ENCODE assay signal across 12 mouse cellular contexts in genomic region chr2:35592725-35593392, GRCm38 (mm10). TPM values are rescaled to one million over a fixed set of nuclear protein-coding genes. Genes with fewer than 3 reads are reported as not detected.
DNase-seq lines count a peak whose midpoint lies in the region; ATAC-seq and TF ChIP-seq lines count a peak whose summit lies in the region.
"Had no signal": no experiment of that assay in that cellular context is flagged by ENCODE, and none has a peak within 500 bp of the region (broad histone marks: within the 10 kb centered on the region; RNA-seq: fewer than 3 reads in every experiment).

No protein-coding gene starts in this region.

- peak; percentile 58 to 63 for DNase-seq in cerebellum, postnatal 10 days
- no peak for DNase-seq in cerebellum, postnatal 36 days
- DNase-seq in heart, adult 8-10 months (ENCODE audit: low spot score): no peak
- peak; percentile 92 for DNase-seq in kidney, adult 2 months
- DNase-seq in kidney, postnatal 10 days: peak; percentile 59
- DNase-seq in urinary bladder, postnatal 10 days (ENCODE audit: low spot score): no peak
- DNase-seq: cerebellum, adult 9-10 months; thymus, postnatal 4 days had no signal

- H3K27me3 ChIP-seq in heart, embryonic 14.5 days (ENCODE audit: control insufficient read depth, insufficient read depth, low read length): no peaks in the 10 kb centered on the region
- no peaks in the 10 kb centered on the region for H3K27me3 ChIP-seq in kidney, adult 2 months (replicated peaks; ENCODE audit: control insufficient read depth, insufficient read depth, low read length)
- H3K27me3 ChIP-seq in kidney, embryonic 15.5 days: 0 out of 2 replicates have a peak, but pooled peaks cover under 1% of the 10 kb centered on the region

- no peak overlapping the region for H3K4me3 ChIP-seq in heart, embryonic 14.5 days (ENCODE audit: control insufficient read depth in 1 of 2, insufficient read depth in 1 of 2, low read depth in 1 of 2, low read length in 2 of 2)
- H3K4me3 ChIP-seq in kidney, adult 2 months (ENCODE audit: insufficient read depth, low read depth, low read length): no peak overlapping the region
- H3K4me3 ChIP-seq in kidney, embryonic 15.5 days (replicated peaks): no peak overlapping the region
- H3K4me3 ChIP-seq: erythroblast, embryonic 14.5 days had no signal

- no peak for ATAC-seq in heart, embryonic 14.5 days (ENCODE audit: insufficient number of reproducible peaks, insufficient read depth, low FRiP score, low read depth)
- no peak for ATAC-seq in kidney, embryonic 15.5 days (replicated peaks; ENCODE audit: low FRiP score)

- 35% methylated on average over 9 of the region's 9 CpGs for WGBS in heart, embryonic 14.5 days
- 42% methylated on average over 9 of the region's 9 CpGs for WGBS in kidney, adult 2 months
- 81% methylated on average over 9 of the region's 9 CpGs for WGBS in kidney, embryonic 15.5 days

- H3K27ac ChIP-seq in heart, embryonic 14.5 days (replicated peaks in 1 of 2; ENCODE audit: control insufficient read depth in 1 of 2, insufficient read depth in 1 of 2, low read depth in 2 of 2, low read length in 2 of 2): peak overlapping the region; percentile 90 to 91
- H3K27ac ChIP-seq in kidney, adult 2 months (ENCODE audit: insufficient read depth, low read depth, low read length): peak overlapping the region; percentile 13; the same call in 1 of the 2 replicates
- no peak overlapping the region for H3K27ac ChIP-seq in kidney, embryonic 15.5 days
- H3K27ac ChIP-seq: liver, embryonic 14.5 days had no signal

- no peak for TF ChIP-seq POLR2A in kidney, adult 2 months (IDR thresholded peaks at IDR 0.05; ENCODE audit: low read depth, low read length)

- TF ChIP-seq CTCF in kidney, adult 2 months (conservative IDR thresholded peaks at IDR 0.05; ENCODE audit: insufficient read depth, insufficient read length, low read depth, low read length): no peak

- peak overlapping the region; percentile 43 for H3K4me2 ChIP-seq in heart, embryonic 14.5 days (ENCODE audit: low read length)
- no peak overlapping the region for H3K4me2 ChIP-seq in kidney, embryonic 15.5 days

- H3K9me3 ChIP-seq in heart, embryonic 14.5 days (ENCODE audit: control insufficient read depth, low read length): no peaks in the 10 kb centered on the region
- no peaks in the 10 kb centered on the region for H3K9me3 ChIP-seq in kidney, embryonic 15.5 days (replicated peaks)

- peaks cover 87 to 98% of the 10 kb centered on the region in 2 experiments for H3K4me1 ChIP-seq in heart, embryonic 14.5 days (ENCODE audit: control insufficient read depth in 2 of 2, insufficient read depth in 2 of 2, low read length in 2 of 2)
- peaks cover 40% of the 10 kb centered on the region for H3K4me1 ChIP-seq in kidney, adult 2 months (ENCODE audit: control insufficient read depth, insufficient read depth, low read length)
- peaks cover 57% of the 10 kb centered on the region for H3K4me1 ChIP-seq in kidney, embryonic 15.5 days

- H3K36me3 ChIP-seq in heart, embryonic 14.5 days (ENCODE audit: control insufficient read depth, insufficient read depth, low read length): no peaks in the 10 kb centered on the region
- no peaks in the 10 kb centered on the region for H3K36me3 ChIP-seq in kidney, adult 2 months (ENCODE audit: control insufficient read depth, insufficient read depth, low read length)
- no peaks in the 10 kb centered on the region for H3K36me3 ChIP-seq in kidney, embryonic 15.5 days

- 0 out of 2 replicates have a peak overlapping the region, but pooled peaks have one; percentile 53 for H3K9ac ChIP-seq in heart, embryonic 14.5 days (ENCODE audit: low read length)
- H3K9ac ChIP-seq in kidney, embryonic 15.5 days: no peak overlapping the region
- H3K9ac ChIP-seq: liver, embryonic 14.5 days had no signal

RNA-seq across cellular contexts. Expression of gene Dab2ip, which starts 34.8 kb away (rescaled TPM):
- 46.6 and 49.8 TPM in 2 replicates for polyA plus RNA-seq in heart, embryonic 14.5 days (2014; fragmentation: Nextera tagmentation; extraction: Ambion mirVana)
- 10 to 100 TPM; 41.4 to 47.5 (median 46.5) TPM for total RNA-seq in heart, adult 8-10 months (2022)
- 32.9 and 42.9 TPM in 2 replicates for polyA plus RNA-seq in kidney, adult 2 months (2012; rRNA removed)
- 37.5 and 40.4 TPM in 2 replicates for polyA plus RNA-seq in kidney, embryonic 15.5 days (2015; fragmentation: Nextera tagmentation; extraction: Ambion mirVana)

Comparison
In these comparisons a context has a peak if more than half of its experiments do, and no peak if none do; other contexts are left out.
1. DNase-seq: peak in cerebellum, postnatal 10 days (2 of 2), kidney, adult 2 months (single experiment) and kidney, postnatal 10 days (single experiment); none in cerebellum, postnatal 36 days (0 of 2), heart, adult 8-10 months (single experiment) and urinary bladder, postnatal 10 days (single experiment).